Mouse (Mus musculus): ENCODE measurements around the gene Rpl23a.

The Rpl23a gene

DNA sequence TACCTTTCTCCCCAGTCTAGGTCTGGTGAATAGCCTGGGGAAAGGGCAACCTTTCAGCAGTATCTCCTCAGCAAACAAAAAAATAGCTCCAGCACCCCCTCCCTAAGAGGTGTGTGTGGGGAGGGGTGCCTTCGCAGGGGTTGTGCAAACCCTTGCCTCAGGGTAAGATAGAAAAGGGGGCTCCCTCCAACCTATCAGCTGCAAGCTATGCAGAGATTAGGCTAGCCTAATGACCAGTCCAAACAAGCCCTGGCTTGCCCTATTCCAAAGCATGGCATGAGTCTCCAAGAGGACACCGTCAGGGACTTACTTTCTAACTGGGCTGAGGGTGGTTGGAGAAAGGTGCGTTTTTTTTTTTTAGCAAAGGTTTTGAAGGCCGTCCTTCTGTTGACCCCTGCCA, 17.2 kb downstream of the Rpl23a start:
- no peak for DNase-seq

DNA sequence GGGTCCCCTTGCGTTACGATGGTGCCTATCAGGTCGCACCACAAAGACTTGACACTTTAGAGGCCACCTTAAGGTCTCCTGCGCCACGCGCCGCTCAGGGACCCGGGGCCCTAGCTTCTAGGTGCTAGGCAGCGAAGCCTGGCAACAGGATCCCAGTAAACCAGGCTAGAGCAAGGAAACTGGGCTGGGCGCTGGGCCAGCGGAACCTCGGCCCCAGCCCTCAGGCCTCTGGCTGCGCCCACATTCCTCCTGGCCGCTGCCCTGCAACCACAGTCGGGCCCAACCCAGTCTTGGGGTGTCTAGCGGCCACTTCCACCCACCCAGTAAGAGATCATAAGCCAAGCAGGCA, 17.6 kb downstream of the Rpl23a start:
- no peak for DNase-seq

DNA sequence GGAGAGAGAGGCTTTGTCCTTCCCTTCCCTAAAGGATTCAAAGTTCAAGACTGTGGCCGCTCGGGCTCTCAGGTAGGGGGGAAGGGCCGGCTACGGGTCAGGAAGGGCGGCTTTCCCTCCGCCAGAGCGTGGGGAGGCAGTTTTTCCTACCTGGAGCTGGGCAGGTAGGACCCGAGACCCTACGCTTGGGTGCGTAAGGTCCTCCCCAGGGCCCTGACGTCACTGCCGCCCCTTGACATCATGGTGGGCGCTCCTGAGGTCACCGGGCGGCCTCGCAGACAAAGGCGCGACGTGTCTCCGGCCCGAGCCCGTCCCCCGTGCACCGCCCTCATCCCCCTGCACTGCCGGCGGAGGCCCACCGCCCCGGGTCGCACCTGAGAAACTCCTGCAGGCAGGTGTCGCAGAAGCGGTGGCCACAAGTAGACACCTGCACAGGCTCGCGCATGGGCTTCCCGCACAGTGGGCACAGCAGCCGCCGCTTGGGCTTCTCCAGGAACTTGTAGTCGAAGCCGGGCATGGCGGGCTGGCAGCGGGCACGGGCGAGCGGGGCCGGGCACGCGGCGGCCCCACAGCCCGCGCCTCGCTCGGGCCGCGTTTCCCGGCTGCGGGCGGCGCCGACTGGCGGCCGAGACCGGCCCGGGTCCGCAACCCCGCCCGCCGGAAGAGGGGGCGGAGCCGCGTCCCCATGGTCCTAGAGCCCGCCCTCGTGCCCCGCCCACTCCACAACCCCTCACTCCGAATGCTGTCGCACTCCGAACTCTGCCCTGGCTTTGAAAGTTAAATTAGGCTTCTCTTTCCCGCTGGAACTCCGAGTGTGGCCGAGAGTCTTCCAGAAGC, 18.2 kb downstream of the Rpl23a start, which contains the start of gene Traf4:
TSS of gene Traf4 (minus strand) at position 666 of the 837 bp plus-strand sequence.
- peak; percentile 72 for DNase-seq

DNA sequence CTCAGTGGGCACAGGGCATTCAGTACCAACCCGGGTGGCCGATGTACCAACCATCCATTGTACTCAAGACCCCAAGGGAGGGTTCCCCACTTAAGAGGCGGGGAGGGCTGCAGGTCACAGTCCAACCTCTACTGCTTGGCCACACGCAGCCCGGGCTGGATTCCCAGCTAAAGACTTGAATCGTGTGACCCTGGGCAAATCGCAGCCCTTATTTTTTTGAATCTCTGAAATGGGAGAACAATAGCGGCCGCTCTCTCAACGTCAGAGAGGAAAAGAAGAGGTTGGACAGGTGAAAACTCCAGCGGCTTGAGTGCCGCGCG, 18.8 kb downstream of the Rpl23a start:
- no peak for DNase-seq

DNA sequence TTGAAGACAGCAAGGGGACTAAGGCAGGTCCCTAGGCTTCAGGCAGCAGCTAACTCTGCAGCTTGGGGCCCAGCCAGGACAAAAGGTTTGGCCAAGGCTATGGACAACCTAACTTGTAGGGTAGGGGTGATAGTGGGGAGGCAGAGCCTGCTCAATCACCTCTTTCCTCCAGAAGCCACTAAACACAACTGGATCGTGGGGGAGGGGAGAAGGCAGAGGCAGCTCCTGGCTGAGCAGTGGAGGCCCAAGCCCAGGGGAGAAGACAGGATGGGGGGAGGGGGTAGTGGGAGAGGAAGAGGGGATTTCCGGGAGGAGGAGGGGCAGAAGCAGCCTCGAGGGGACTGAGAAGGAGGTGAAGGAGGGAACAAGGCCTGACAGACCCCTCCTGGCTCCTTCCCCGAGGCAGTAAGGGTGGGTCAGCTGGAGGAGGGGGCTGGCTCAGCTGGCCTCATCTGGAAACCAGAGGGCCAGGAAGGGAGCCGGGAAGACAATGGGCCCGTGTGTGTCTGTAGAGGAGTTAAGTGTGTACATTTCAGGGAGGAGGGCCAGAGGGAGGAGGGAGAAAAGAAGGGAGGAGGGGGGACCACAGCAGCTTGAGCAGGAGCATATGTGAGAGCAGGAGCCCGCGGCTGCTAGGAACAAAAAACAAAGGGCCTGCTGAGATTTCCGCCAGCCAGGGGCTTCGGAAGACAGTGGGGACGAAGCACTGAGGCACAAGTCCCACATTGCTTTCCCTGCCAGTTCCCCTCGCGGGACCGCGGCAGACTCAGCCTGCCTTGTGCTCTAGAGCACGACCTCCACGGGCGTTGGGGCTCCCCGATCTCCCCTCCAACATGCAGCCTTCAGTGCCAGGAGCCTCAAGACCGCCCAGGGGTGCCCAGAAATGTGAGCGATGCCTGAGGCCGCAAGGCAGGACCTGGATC, 19.4 kb downstream of the Rpl23a start:
- no peak for DNase-seq

DNA sequence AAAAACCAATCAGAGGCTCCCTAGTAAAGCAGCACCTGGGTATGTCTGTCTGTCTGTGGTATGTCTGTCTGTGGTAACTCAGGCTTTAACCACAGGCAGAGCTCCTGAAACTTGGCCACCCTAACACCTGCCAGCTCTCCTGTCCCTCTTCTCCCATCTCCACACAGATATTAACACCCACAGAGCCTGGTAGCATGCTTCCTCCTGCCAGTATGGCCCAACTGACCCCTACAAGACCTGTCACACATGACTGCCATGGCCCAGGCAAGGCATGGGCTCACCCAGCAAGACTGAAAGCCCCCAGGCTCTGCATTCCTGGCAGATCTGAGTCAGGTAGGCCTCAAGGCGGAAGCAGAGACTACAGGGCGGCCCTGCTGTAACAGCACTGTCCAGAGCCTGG, 20.3 kb downstream of the Rpl23a start:
- DNase-seq = no peak

DNA sequence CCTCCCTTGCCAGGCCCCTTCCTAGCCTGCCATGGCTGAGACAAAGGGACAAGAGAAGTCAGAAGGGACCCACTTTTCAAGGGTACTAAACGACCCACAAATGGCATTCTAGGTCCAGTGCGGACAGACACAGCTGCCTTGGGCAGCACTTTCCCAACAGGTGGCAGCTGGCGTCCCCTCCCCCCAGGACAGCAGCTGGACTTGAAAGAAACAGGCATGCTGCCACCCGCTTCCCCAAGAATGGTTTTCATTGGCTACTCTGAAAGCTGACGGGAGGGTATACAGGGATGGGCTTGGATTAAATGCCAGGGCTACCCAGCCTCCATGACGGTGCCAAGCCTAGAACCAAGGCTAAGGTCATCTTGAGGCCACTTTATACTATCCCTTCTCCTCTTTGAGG, 20.9 kb downstream of the Rpl23a start:
- no peak for DNase-seq

DNA sequence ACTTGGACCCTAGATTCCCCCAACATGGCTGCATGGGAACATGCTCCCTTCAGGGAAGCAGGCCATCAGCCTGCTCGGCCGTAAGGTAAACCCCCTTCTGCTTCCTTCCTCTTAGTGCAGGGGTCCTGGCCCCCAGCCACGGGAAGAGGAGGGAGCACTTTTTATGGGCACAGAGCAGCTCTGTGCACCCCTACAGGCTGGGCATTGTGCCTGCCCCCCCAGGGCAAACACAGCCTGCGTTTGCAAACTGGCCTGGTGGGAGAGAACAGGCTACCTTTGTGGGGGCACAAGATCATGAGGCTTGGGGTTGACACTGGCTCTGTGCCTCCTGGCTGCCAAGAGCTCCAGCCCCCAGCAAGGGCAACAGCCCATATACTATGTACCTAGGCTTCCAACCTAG, 21.4 kb downstream of the Rpl23a start:
- DNase-seq = no peak

DNA sequence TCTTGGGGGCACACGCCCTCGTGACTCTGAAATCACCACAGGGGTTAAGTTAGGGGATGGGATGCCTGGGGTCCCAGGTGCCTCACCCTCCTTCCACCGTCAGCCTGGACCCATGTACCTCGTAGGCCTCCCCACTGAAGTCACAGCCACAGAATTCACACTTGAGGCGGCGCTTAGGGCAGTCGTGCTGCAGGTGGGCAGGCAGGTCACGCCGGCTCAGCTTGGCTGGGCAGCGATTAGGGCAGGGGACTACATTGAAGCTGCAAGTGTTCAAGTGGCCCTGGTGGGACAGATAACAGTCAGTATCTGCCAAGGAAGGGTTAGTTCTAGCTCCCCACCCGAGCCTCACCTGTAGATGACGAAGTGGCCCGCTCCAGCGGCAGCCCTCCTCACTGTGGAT, 22.2 kb downstream of the Rpl23a start:
- DNase-seq = no peak

DNA sequence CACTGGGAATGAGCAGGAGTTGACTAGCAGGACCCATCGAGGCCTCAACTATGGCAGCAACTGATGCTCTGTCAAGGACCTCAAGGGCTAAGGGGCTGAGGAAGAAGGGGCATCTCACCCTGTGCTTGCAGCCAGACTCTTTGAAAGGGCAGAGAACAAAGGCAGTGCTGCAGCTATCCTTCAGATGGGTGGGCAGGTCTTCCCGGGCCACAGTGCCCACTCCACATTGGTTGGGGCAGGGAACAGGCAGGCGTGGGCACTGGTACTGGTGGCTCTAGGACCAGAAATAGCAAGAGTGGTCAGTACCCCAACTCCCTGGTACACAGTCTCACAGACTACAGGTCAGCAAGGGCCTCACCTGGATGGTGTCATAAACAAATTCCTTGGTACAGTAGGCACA, 22.7 kb downstream of the Rpl23a start:
- DNase-seq = no peak

DNA sequence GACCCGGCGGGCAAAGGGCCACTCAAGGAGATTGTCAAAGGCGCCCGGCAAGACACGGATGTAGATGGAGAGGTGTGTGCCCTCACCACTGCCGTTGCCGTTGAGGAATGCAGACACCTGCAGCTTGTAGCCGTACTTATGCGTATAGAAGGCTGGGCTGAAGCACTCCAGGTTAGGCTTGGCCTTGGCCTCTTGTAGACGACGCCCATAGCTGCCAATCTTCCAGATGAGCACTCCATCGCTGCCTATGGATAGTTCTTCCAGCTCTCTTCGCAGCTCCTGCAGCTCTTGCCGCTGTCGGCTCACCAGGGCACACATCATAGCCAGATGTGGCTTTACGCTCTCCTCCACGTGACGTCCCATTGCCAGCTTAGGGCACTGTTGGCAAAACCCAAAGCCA, 23.2 kb downstream of the Rpl23a start:
- no peak for DNase-seq

DNA sequence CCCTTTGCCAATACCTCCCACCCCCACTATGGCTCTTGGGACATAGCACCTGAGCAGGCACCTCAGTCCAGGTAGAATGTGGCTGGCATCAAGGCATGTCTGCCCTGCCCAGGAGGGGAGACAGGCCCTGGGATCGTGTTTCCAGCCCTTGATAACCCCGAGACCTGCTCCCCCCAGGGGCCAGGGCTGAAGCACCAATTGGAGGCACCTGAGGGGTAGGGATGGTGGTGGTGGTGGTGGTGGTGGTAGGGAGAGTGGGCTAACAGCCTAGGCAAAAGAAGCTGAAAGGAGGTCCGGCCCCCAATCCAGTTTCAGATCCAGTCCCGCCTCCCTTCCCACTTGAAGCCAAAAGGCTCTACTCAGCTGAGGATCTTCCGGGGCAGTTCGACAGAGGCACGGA, 23.8 kb downstream of the Rpl23a start:
- no peak for DNase-seq

DNA sequence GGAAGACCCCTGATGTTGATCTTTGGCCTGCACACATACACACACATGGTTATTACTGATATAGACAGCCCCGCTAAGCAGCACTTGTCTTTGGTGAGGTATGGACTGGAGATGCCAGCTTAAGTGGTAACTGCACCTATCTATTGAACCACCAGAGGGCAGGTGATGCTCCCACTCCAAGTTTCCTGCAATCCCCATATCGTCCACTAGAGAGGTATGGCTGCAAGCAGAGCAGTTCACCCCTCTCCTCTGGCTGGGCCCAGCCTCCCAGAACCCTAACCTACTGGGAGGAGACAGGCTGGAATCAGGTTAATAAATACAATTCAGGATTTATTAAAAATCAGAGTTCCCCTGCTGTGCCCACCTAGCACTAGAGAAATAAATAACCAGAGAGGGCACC, 24.3 kb downstream of the Rpl23a start:
- peak; percentile 56 for DNase-seq

DNA sequence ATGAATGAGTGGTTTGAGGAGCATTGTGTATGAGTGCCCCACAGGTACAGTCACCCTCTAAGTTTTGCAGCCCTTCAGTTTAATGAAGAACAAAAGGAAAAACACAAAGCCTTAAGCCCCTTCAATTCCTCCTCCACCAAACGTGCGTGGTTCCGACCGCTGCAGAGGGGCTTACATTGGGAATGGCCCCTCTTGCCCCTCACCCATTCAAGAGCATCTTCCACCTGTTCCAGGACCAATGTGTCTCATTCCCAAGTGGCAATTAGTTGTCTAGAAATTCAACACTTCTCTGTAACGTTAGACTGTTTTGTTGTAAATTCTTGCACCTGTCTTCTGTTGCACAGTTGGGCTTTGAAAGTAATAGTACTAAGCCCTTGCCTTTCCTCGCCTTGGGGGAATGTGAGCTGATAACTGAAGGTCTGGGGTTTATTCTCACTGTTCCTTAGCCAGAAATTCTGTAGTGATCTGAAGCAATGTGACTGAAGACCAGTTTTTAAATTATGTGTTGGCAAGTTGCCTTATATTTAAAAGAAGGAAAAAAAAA, 27.2 kb downstream of the Rpl23a start:
- DNase-seq = no peak

DNA sequence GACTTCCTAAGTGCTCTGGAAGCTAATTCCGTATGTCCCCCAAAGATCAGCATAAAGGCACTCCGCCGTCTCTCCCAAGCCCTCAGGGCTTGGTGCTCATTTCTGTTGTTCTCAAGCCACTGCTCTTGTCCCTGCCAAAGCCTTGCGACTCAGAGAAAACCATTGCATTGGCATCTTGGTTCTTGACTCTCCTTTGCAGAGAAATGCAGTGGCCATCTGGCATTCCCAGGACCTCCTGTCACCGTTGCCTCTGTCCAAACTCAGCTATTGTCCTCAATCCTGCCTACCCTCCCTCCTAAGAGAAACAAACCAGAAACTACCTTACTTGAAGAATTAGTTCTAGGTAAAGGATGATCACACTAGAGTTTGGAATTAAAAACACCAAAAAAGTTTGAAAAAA, 27.7 kb downstream of the Rpl23a start:
- no peak for DNase-seq

DNA sequence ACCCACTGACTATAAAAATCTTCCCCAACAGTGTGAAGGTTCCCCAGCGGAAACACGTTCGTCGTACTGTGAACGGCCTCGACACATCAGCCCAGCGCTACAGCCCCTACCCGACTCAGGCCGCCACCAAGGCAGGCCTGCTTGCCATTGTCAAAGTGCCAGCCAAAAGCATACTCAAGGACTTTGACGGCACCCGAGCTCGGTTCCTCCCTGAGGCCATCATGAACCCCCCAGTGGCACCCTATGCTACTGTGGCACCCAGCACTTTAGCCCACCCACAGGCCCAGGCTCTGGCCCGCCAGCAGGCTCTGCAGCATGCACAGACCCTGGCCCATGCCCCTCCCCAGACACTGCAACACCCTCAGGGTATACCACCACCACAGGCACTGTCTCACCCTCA, 29.6 kb downstream of the Rpl23a start:
- DNase-seq = no peak

DNA sequence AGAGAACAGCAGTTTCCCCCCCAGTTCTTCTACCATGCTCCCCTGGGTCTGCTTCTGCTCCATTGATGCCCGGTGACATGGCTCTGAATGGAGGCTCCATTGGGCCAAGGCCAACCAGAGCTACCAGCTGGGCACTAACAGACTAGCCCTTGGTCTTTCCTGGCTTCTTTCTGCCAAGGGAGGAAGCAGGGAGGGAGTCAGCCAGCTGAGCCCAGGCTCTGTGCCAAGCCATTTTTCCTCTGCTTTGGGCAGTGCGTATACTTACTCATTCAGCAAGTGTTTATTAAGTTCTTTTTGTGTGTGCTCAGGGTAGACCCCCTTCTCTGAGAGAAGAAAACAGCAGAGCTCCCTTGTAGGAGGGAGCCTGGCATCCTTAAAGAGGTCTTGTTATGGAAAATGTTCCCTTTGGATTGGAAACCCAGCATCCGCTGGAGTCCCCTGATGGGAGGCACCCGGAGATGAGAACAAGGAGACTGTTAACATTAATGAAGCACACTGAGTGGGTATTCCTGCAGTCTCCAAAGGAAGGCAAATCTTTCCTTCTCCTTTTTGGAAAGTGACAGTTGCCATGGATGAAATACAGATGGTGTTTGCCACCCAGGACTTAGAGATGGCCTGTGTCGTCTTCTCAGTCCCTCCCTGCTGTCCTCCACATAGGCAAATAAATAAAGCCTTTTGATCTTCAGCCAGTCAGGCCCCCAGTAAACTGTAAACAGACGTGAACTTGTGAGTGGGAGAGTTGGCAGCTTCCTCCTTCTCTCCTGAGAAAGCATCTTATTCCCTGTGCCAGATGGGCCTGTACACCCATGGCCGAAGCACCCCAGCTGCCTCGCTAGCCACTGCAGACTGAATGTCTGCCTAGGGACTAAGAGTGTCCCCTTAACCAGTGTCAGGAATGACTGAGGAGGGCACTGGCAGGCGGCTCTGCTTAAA, 30.8 kb downstream of the Rpl23a start:
- DNase-seq = peak; percentile 67

DNA sequence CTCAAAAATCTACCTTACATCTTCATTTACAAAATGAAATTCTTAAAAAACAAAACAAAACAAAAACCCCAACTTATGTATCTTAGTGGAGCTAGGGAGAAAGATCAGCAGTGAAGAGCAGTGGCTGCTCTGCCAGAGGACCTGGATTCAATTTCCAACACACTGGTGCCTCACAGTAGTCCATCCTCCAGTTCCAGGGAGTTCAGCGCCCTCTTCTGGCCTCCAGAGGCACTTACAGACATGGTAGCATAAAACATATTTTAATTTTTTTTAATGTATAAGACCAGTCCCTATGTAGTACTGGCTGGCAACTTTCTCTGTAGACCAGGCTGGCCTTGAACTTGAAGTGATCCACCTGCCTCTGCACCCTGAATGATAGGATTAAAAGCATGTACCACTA, 32.2 kb downstream of the Rpl23a start:
- DNase-seq = no peak

DNA sequence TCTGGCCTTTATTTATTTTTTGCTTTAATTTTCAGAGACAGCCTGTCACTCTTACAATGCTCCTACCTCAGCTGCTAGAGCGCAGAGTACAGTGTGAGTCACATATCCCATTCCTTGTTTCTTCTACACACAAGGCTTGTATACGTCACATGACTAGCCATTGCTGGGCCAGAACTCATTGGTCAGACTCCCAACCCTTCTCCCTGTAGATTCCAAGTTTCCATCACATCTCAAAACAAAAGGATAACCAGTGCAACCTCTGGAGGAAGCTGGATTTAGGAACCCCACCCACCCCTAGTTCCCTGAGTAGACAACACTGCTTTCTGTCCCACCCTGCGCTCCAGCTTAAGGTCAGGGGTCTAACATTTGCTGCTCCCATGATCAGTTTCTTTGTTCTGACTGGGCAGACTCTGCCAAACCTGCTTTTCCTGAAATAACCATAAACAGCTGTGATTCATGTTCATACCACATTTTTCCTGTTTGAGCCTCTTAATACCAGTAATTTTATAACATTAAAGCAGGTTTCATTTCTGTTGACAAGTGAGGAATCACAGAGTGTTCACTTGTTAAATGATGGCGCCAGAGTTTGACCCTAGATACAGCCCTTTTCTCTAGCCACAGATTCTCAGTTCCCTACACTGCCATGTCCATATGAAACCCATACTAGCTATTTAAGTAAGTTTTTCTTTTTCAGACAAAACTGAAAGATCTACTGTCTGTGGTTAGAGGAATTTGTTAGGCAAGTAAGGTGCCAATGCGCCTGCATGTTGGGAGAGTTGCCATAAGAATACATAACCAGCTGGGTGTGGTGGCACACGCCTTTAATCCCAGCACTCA, 36.5 kb downstream of the Rpl23a start:
- DNase-seq = no peak

DNA sequence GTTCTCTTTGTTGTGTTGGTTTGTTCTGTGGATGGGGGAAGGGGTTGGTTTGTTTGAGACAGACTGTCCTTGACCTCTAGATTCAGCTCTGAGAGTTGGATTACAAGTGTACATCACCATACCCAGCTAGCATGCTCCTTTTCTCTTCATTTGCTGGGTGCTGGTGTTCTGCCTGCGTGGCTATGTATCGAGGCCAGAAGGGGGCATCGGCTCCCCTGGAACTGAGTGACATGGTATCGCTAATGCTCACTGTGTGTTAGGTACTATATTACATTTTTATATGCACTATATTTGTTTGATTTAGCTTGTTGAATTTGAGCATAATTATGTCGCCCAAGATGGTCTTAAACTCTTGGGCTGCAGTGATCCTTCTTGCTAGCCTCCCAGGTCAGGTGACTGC, 37.2 kb downstream of the Rpl23a start:
- no peak for DNase-seq

DNA sequence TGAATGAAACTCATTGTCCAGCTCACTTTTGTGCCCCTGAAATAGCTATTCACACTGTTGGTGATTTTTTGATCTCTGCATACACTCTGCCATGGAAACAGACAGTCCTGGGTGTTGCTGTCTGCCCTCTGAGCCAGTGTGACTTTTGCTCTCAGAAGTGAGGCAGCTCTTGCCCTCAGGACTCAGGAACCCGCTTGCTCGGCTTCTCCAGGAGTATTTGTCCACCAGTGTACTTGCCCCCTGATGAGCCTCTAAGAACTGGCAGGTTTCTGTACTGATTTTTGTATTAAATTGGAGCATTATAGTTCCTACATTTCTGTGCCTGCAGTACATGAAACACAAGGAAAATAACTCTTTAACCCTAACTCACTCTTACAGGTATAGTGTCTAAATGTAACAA, 39.9 kb downstream of the Rpl23a start:
- no peak for DNase-seq

DNA sequence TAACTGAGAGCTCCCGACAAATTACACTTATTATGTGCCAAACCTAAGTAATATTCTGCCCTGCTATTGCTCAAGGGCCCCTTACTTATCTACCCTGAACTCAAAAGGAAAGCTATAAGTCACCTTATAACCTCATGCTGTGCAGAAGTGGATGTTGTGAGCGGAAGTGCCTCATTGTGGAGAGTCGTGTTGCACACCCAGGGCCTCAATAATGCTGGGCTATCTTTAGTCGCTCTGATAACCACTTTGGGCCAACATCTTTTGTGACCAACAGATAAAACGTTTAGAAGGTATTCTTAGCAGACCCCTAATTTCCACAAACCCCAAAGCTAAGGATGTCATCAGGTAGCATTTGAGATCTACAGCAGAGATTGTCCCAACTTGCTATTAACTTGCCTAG, 42.7 kb downstream of the Rpl23a start:
- no peak for DNase-seq
